Mouse (Mus musculus): ENCODE data around the gene Atp6v0e. TPM values are rescaled to one million over a fixed set of nuclear protein-coding genes. Genes with fewer than 3 reads are reported as not detected.

Atp6v0e gene
- 139 and 144 TPM in 2 replicates for polyA plus RNA-seq (2015; fragmentation: Nextera tagmentation; extraction: Ambion mirVana)

- H3K4me2 ChIP-seq: peak within 1 kb of the TSS; percentile 88
- H3K27me3 ChIP-seq: peaks cover 4% of the 10 kb centered on the region; the same call in 1 of the 2 replicates
- ATAC-seq: peak; percentile 89
- 0 out of 2 replicates have a peak within 1 kb of the TSS, but pooled peaks have one; percentile 32 for H3K27ac ChIP-seq
- peak within 1 kb of the TSS; percentile 66 for H3K4me3 ChIP-seq
- peaks cover 24% of the 10 kb centered on the region for H3K4me1 ChIP-seq
- no peaks in the 10 kb centered on the region for H3K9me3 ChIP-seq (replicated peaks)
- H3K36me3 ChIP-seq (ENCODE audit: poor library complexity, severe bottlenecking): no peaks in the 10 kb centered on the region
- WGBS: 3% methylated on average over 28 of the region's 28 CpGs
- H3K9ac ChIP-seq: peak within 1 kb of the TSS; percentile 71
Observed at GRCm38 (mm10) chr17:26662978-26663683, at the start of gene Atp6v0e. Atp6v0e (plus strand) TSS chr17:26663231.

- Histone ChIP-seq H3K4me2 (no peak overlapping the region), H3K4me3 (no peak overlapping the region), H3K27ac (no peak overlapping the region), H3K36me3 (ENCODE audit: poor library complexity, severe bottlenecking) (peaks cover 76% of the 10 kb centered on the region), H3K9me3 (replicated peaks) (no peaks in the 10 kb centered on the region), H3K27me3 (no peaks in the 10 kb centered on the region), H3K4me1 (no peaks in the 10 kb centered on the region), H3K9ac (no peak overlapping the region)
- 87% methylated on average over 6 of the region's 6 CpGs for WGBS
- ATAC-seq: no peak
Observed at GRCm38 (mm10) chr17:26614286-26614685, 48.7 kb upstream of the Atp6v0e start.

- Histone ChIP-seq H3K4me2 (no peak overlapping the region), H3K9ac (no peak overlapping the region), H3K9me3 (replicated peaks) (no peaks in the 10 kb centered on the region), H3K27ac (no peak overlapping the region), H3K27me3 (no peaks in the 10 kb centered on the region), H3K4me1 (no peaks in the 10 kb centered on the region), H3K36me3 (ENCODE audit: poor library complexity, severe bottlenecking) (peaks cover 76% of the 10 kb centered on the region), H3K4me3 (no peak overlapping the region)
- ATAC-seq: no peak
- 87% methylated on average over 9 of the region's 9 CpGs for WGBS
Observed at GRCm38 (mm10) chr17:26614708-26615486, 48.1 kb upstream of the Atp6v0e start.

- peaks cover 76% of the 10 kb centered on the region for H3K36me3 ChIP-seq (ENCODE audit: poor library complexity, severe bottlenecking)
- WGBS: 97% methylated on average over 2 of the region's 2 CpGs
- no peak overlapping the region for H3K4me2 ChIP-seq
- H3K27ac ChIP-seq: no peak overlapping the region
- no peaks in the 10 kb centered on the region for H3K27me3 ChIP-seq
- ATAC-seq: no peak
- no peak overlapping the region for H3K9ac ChIP-seq
- H3K4me1 ChIP-seq: no peaks in the 10 kb centered on the region
- H3K4me3 ChIP-seq: no peak overlapping the region
- H3K9me3 ChIP-seq (replicated peaks): no peaks in the 10 kb centered on the region
Observed at GRCm38 (mm10) chr17:26616696-26617095, 46.3 kb upstream of the Atp6v0e start.

GRCm38 (mm10) chr17:26618498-26618897 is 44.5 kb upstream of the Atp6v0e start:
- Histone ChIP-seq H3K9ac (no peak overlapping the region), H3K4me3 (no peak overlapping the region), H3K27ac (no peak overlapping the region), H3K27me3 (no peaks in the 10 kb centered on the region), H3K4me2 (no peak overlapping the region), H3K9me3 (replicated peaks) (no peaks in the 10 kb centered on the region), H3K4me1 (no peaks in the 10 kb centered on the region), H3K36me3 (ENCODE audit: poor library complexity, severe bottlenecking) (peaks cover 77% of the 10 kb centered on the region)
- no peak for ATAC-seq
- WGBS: 95% methylated on average over 5 of the region's 5 CpGs

GRCm38 (mm10) chr17:26619577-26619976 is 43.5 kb upstream of the Atp6v0e start:
- Histone ChIP-seq H3K4me2 (no peak overlapping the region), H3K9me3 (replicated peaks) (no peaks in the 10 kb centered on the region), H3K27me3 (no peaks in the 10 kb centered on the region), H3K27ac (no peak overlapping the region), H3K4me1 (no peaks in the 10 kb centered on the region), H3K9ac (no peak overlapping the region), H3K4me3 (no peak overlapping the region), H3K36me3 (ENCODE audit: poor library complexity, severe bottlenecking) (peaks cover 79% of the 10 kb centered on the region)
- WGBS: 86% methylated on average over 6 of the region's 6 CpGs
- no peak for ATAC-seq

- no peak for ATAC-seq
- Histone ChIP-seq H3K27ac (no peak overlapping the region), H3K36me3 (ENCODE audit: poor library complexity, severe bottlenecking) (peaks cover 81% of the 10 kb centered on the region), H3K4me3 (no peak overlapping the region), H3K4me1 (no peaks in the 10 kb centered on the region), H3K9ac (no peak overlapping the region), H3K27me3 (no peaks in the 10 kb centered on the region), H3K4me2 (no peak overlapping the region), H3K9me3 (replicated peaks) (no peaks in the 10 kb centered on the region)
- 89% methylated on average over 6 of the region's 6 CpGs for WGBS
Observed at GRCm38 (mm10) chr17:26620292-26620691, 42.7 kb upstream of the Atp6v0e start.

- H3K4me2 ChIP-seq: no peak overlapping the region
- WGBS: 90% methylated on average over 17 of the region's 17 CpGs
- H3K9ac ChIP-seq: no peak overlapping the region
- peaks cover 81% of the 10 kb centered on the region for H3K36me3 ChIP-seq (ENCODE audit: poor library complexity, severe bottlenecking)
- H3K9me3 ChIP-seq (replicated peaks): no peaks in the 10 kb centered on the region
- no peak overlapping the region for H3K27ac ChIP-seq
- no peaks in the 10 kb centered on the region for H3K27me3 ChIP-seq
- ATAC-seq: no peak
- no peaks in the 10 kb centered on the region for H3K4me1 ChIP-seq
- no peak overlapping the region for H3K4me3 ChIP-seq
Observed at GRCm38 (mm10) chr17:26620786-26621766, 42.0 kb upstream of the Atp6v0e start.

- H3K4me3 ChIP-seq: no peak overlapping the region
- H3K9me3 ChIP-seq (replicated peaks): no peaks in the 10 kb centered on the region
- no peaks in the 10 kb centered on the region for H3K4me1 ChIP-seq
- H3K27me3 ChIP-seq: no peaks in the 10 kb centered on the region
- H3K27ac ChIP-seq: no peak overlapping the region
- H3K36me3 ChIP-seq (ENCODE audit: poor library complexity, severe bottlenecking): peaks cover 81% of the 10 kb centered on the region
- H3K9ac ChIP-seq: no peak overlapping the region
- no peak for ATAC-seq
- H3K4me2 ChIP-seq: no peak overlapping the region
- 90% methylated on average over 5 of the region's 5 CpGs for WGBS
Observed at GRCm38 (mm10) chr17:26621912-26622311, 41.1 kb upstream of the Atp6v0e start.

- H3K36me3 ChIP-seq (ENCODE audit: poor library complexity, severe bottlenecking): peaks cover 86% of the 10 kb centered on the region
Observed at GRCm38 (mm10) chr17:26623991-26624390, 39.0 kb upstream of the Atp6v0e start.

GRCm38 (mm10) chr17:26624999-26625398 is 38.0 kb upstream of the Atp6v0e start:
- H3K9me3 ChIP-seq (replicated peaks): no peaks in the 10 kb centered on the region
- H3K36me3 ChIP-seq (ENCODE audit: poor library complexity, severe bottlenecking): peaks cover 89% of the 10 kb centered on the region
- no peaks in the 10 kb centered on the region for H3K4me1 ChIP-seq
- H3K27ac ChIP-seq: no peak overlapping the region
- no peak overlapping the region for H3K9ac ChIP-seq
- WGBS: 90% methylated on average over 10 of the region's 10 CpGs
- no peak overlapping the region for H3K4me2 ChIP-seq
- no peak for ATAC-seq
- no peak overlapping the region for H3K4me3 ChIP-seq
- H3K27me3 ChIP-seq: no peaks in the 10 kb centered on the region

More at GRCm38 (mm10) chr17:26623991-26624390, 39.0 kb upstream of the Atp6v0e start:
- no peak overlapping the region for H3K9ac ChIP-seq
- no peak overlapping the region for H3K4me2 ChIP-seq
- H3K4me3 ChIP-seq: no peak overlapping the region
- WGBS: 93% methylated on average over 6 of the region's 6 CpGs
- H3K9me3 ChIP-seq (replicated peaks): no peaks in the 10 kb centered on the region
- no peak for ATAC-seq
- no peaks in the 10 kb centered on the region for H3K27me3 ChIP-seq
- H3K27ac ChIP-seq: no peak overlapping the region
- H3K4me1 ChIP-seq: no peaks in the 10 kb centered on the region
